Mouse (Mus musculus): Measurements from ENCODE around the gene Zw10.

DNA sequence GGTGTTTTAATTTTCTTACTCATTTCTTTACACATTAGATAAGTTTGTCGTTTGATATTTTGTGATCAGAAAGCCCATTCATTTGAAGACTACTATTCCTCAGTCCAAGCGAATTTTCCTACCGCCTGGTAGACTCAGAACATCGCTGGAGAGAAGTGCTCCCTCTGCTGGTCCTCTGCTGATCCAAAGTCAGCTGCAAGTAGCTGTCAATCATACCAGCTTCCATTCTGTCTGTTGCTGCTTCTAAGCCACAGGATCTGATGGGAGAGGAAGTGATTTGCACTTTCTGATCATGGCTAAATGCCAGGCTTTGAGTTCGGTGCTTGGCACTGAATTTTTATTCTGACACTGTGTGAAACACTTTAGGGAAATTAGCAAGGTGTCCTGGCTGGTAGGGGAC lies 4.1 kb upstream of the Zw10 start:
- peak; percentile 72 for TF ChIP-seq CTCF (IDR thresholded peaks at IDR 0.05; ENCODE audit: borderline replicate concordance, insufficient read depth, low read depth, low read length)
- no peak for TF ChIP-seq POLR2A (IDR thresholded peaks at IDR 0.05; ENCODE audit: borderline replicate concordance, insufficient read depth, low read length)

All from cerebellum, adult 2 months (tissue).